Mouse (Mus musculus) CH12.LX (cell line): ENCODE data around the gene Cct6b. TPM values are rescaled to one million over a fixed set of nuclear protein-coding genes. Genes with fewer than 3 reads are reported as not detected.

Source experiments
- DNase-seq: peaks from one replicate; pipeline ENCODE4 v3.0.0-alpha.2; 2013; ENCODE audit errors: extremely low read depth
- H3K27ac ChIP-seq: 2 replicates; pipeline ENCODE4 v1.5.1; 2012; ENCODE audit warnings: low read depth, mild to moderate bottlenecking, control low read depth, moderate library complexity; ENCODE audit not compliant: insufficient read depth
- H3K27me3 ChIP-seq: replicated peaks from 2 replicates; pipeline ENCODE3; 2012; ENCODE audit warnings: inconsistent platforms
- H3K36me3 ChIP-seq, 2 experiments: replicated peaks in 1 of 2; 2 replicates each; pipeline versions ENCODE3 to v1.6.1; 2012; ENCODE audit warnings: inconsistent platforms in 1 of 2, low read length in 1 of 2, mild to moderate bottlenecking in 1 of 2, mixed read lengths in 1 of 2, moderate library complexity in 1 of 2; ENCODE audit not compliant: control insufficient read depth in 1 of 2, insufficient read depth in 1 of 2
- H3K4me1 ChIP-seq, 2 experiments: 2 replicates each; pipeline ENCODE4 v1.6.1; 2012; ENCODE audit warnings: inconsistent platforms in 1 of 2, moderate library complexity in 1 of 2; ENCODE audit not compliant: insufficient read depth in 2 of 2, control insufficient read depth in 1 of 2
- H3K4me2 ChIP-seq: 2 replicates; pipeline ENCODE4 v1.6.1; 2012; ENCODE audit warnings: low read depth, mild to moderate bottlenecking, control low read depth; ENCODE audit not compliant: poor library complexity, insufficient read depth, severe bottlenecking
- H3K4me3 ChIP-seq, 3 experiments: fragments of 150-350 bp in 1 of 3; sonication (generic) in 1 of 3; replicated peaks in 1 of 3; 2 replicates each; pipeline versions ENCODE3 to v1.5.1; 2011 to 2012; ENCODE audit warnings: low read depth in 2 of 3, low read length in 2 of 3, mild to moderate bottlenecking in 2 of 3, moderate library complexity in 2 of 3, control low read depth in 1 of 3, improper control_type of control experiment in 1 of 3, inconsistent platforms in 1 of 3, mixed read lengths in 1 of 3; ENCODE audit not compliant: poor library complexity in 1 of 3
- H3K79me2 ChIP-seq: replicated peaks from 2 replicates; pipeline ENCODE4 v1.6.1; 2012; ENCODE audit warnings: mild to moderate bottlenecking, moderate library complexity; ENCODE audit not compliant: control insufficient read depth, poor library complexity, insufficient read depth, severe bottlenecking; ENCODE audit errors: extremely low read depth
- H3K9ac ChIP-seq: 2 replicates; pipeline ENCODE4 v1.6.1; 2012; ENCODE audit warnings: low read depth, mild to moderate bottlenecking, control low read depth, moderate library complexity; ENCODE audit not compliant: insufficient read depth
- H3K9me3 ChIP-seq: replicated peaks from 2 replicates; pipeline ENCODE3; 2012; ENCODE audit warnings: low read length, inconsistent platforms, mixed read lengths
- BHLHE40 ChIP-seq: IDR thresholded peaks from 2 replicates; pipeline ENCODE4 v1.6.1; 2011; ENCODE audit warnings: mild to moderate bottlenecking, low read depth, low read length, improper control_type of control experiment
- CHD2 ChIP-seq: IDR thresholded peaks from 2 replicates; pipeline ENCODE4 v1.6.1; 2011; ENCODE audit warnings: low read length, improper control_type of control experiment
- CTCF ChIP-seq, 2 experiments: IDR thresholded peaks in 1 of 2; conservative IDR thresholded peaks in 1 of 2; 2 replicates each; pipeline ENCODE4 v1.5.1; 2011 to 2012; ENCODE audit warnings: low read depth in 2 of 2, low read length in 2 of 2, improper control_type of control experiment in 1 of 2, inconsistent platforms in 1 of 2, mild to moderate bottlenecking in 1 of 2, moderate library complexity in 1 of 2
- ELF1 ChIP-seq: IDR thresholded peaks from 2 replicates; pipeline ENCODE4 v1.6.1; 2014; ENCODE audit warnings: low read depth, mild to moderate bottlenecking, inconsistent platforms, low read length, improper control_type of control experiment
- EP300 ChIP-seq: IDR thresholded peaks from 2 replicates; pipeline ENCODE4 v1.6.1; 2011; ENCODE audit warnings: low read length, improper control_type of control experiment
- ETS1 ChIP-seq: conservative IDR thresholded peaks from 2 replicates; pipeline ENCODE4 v1.6.1; 2012; ENCODE audit warnings: low read depth, mild to moderate bottlenecking, inconsistent platforms, low read length, improper control_type of control experiment, moderate library complexity
- IRF4 ChIP-seq: IDR thresholded peaks from 2 replicates; pipeline ENCODE4 v1.6.1; 2014; ENCODE audit warnings: low read depth, mild to moderate bottlenecking, inconsistent platforms, low read length, improper control_type of control experiment
- JUN ChIP-seq: IDR thresholded peaks from 2 replicates; pipeline ENCODE4 v1.6.1; 2011; ENCODE audit warnings: low read depth, mild to moderate bottlenecking, low read length, improper control_type of control experiment, moderate library complexity; ENCODE audit not compliant: insufficient read depth
- MAFK ChIP-seq: IDR thresholded peaks from 2 replicates; pipeline ENCODE4 v1.6.1; 2011; ENCODE audit warnings: low read length, improper control_type of control experiment; ENCODE audit not compliant: insufficient replicate concordance
- MAZ ChIP-seq: IDR thresholded peaks from 2 replicates; pipeline ENCODE4 v1.6.1; 2012; ENCODE audit warnings: low read depth, mild to moderate bottlenecking, inconsistent platforms, low read length, improper control_type of control experiment, moderate library complexity
- MXI1 ChIP-seq: IDR thresholded peaks from 2 replicates; pipeline ENCODE4 v1.6.1; 2011; ENCODE audit warnings: mild to moderate bottlenecking, low read depth, low read length, improper control_type of control experiment
- MYC ChIP-seq: IDR thresholded peaks from 2 replicates; pipeline ENCODE4 v1.6.1; 2011; ENCODE audit warnings: low read depth, mild to moderate bottlenecking, improper control_type of control experiment, low read length
- POLR2AphosphoS2 ChIP-seq: IDR thresholded peaks from 2 replicates; pipeline ENCODE4 v1.6.1; 2011; ENCODE audit warnings: low read depth, low read length, improper control_type of control experiment
- RAD21 ChIP-seq: IDR thresholded peaks from 2 replicates; pipeline ENCODE4 v1.6.1; 2011; ENCODE audit warnings: low read depth, mild to moderate bottlenecking, low read length, improper control_type of control experiment, moderate library complexity
- SMC3 ChIP-seq: IDR thresholded peaks from 2 replicates; pipeline ENCODE4 v1.6.1; 2011; ENCODE audit warnings: low read depth, low read length, improper control_type of control experiment
- TBP ChIP-seq: conservative IDR thresholded peaks from 2 replicates; pipeline ENCODE4 v1.6.1; 2011; ENCODE audit warnings: low read depth, low read length, improper control_type of control experiment
- TCF12 ChIP-seq: IDR thresholded peaks from 2 replicates; pipeline ENCODE4 v1.6.1; 2014; ENCODE audit warnings: low read depth, mild to moderate bottlenecking, inconsistent platforms, low read length, improper control_type of control experiment
- UBTF ChIP-seq: IDR thresholded peaks from 2 replicates; pipeline ENCODE4 v1.6.1; 2012; ENCODE audit warnings: low read depth, mild to moderate bottlenecking, inconsistent platforms, low read length, improper control_type of control experiment, moderate library complexity
- USF2 ChIP-seq: conservative IDR thresholded peaks from 2 replicates; pipeline ENCODE4 v1.6.1; 2011; ENCODE audit warnings: low read depth, low read length, improper control_type of control experiment
- ZC3H11A ChIP-seq: IDR thresholded peaks from 2 replicates; pipeline ENCODE4 v1.6.1; 2012; ENCODE audit warnings: low read depth, mild to moderate bottlenecking, inconsistent platforms, low read length, improper control_type of control experiment
- ZKSCAN1 ChIP-seq: IDR thresholded peaks from 2 replicates; pipeline ENCODE4 v1.6.1; 2012; ENCODE audit warnings: low read depth, inconsistent platforms, low read length, improper control_type of control experiment, borderline replicate concordance
- ZNF384 ChIP-seq: IDR thresholded peaks from 2 replicates; pipeline ENCODE4 v1.6.1; 2012; ENCODE audit warnings: low read depth, low read length, improper control_type of control experiment, inconsistent platforms
- dilution Hi-C: fragments of 300-500 bp; cut with MboI; formaldehyde crosslinking; loops from 2 replicates; pipeline ENCODE4 v1.14.3; 2020; ENCODE audit warnings: low sequenced_read_pairs; ENCODE audit not compliant: extremely low pct_unique_long_range_greater_than_20kb, extremely low pct_ligation_motif_present
- in situ Hi-C: fragments of 300-500 bp; cut with MboI; formaldehyde crosslinking; loops from 3 replicates; pipeline ENCODE4 v1.14.3; 2019; ENCODE audit warnings: low sequenced_read_pairs, low pct_ligation_motif_present, low pct_unique_long_range_greater_than_20kb, mixed read lengths
- polyA plus RNA-seq: library from polyadenylated mRNA; unstranded; fragments of >175 nt; gene quantifications from 2 replicates; pipeline ENCODE4 v1.2.1, GENCODE M21; 2012; ENCODE audit warnings: low read depth; ENCODE audit not compliant: insufficient read length
- total RNA-seq, 2 experiments: library from RNA; depleted of rRNA; stranded (reverse); fragments of 300-350 nt in 1 of 2; fragments of >200 nt in 1 of 2; gene quantifications; 2 replicates each; pipeline ENCODE4 v1.2.3; 2012 to 2014

The Cct6b gene
- total and polyA plus RNA-seq, 3 experiments, result 0.24 to 0.64 (median 0.44) TPM

DNA sequence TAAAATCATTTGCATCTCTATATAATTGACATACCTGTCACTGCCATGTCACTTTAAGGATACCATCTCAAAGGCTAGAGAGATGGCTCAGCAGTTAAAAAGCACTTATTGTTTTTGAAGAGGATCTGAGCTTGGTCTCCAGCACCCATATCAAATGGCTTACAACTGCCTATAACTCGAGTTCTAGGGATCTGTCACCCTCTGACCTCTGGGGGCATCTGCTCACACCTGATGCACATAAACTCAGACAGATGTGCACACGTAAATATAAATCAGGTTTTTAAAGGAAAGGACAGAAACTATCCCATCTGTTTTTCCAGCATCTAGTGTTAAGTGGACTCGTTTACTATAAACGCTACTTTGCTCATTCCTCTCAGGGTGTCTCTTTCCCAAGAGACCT lies 860 bp downstream of the Cct6b start:
- Histone ChIP-seq H3K4me2 (peak overlapping the region; percentile 93), H3K36me3 (peaks cover under 1 to 14% of the 10 kb centered on the region in 2 experiments), H3K9me3 (peaks cover 6% of the 10 kb centered on the region), H3K9ac (peak overlapping the region; percentile 81), H3K27me3 (no peaks in the 10 kb centered on the region), H3K27ac (peak overlapping the region; percentile 95), H3K79me2 (peaks cover 29% of the 10 kb centered on the region), H3K4me1 (peaks cover 0 to 28% of the 10 kb centered on the region in 2 experiments; a peak in 2 of 4 replicates), H3K4me3 (peak overlapping the region; percentile 89 to 96 (median 91))
- in situ Hi-C loops (loop anchor here (25.0 kb wide), 1 partner anchor 424 kb away; the partner anchor contains the start of genes Slfn3 and Slfn4), dilution Hi-C loops (no loop called here)
- TF ChIP-seq POLR2AphosphoS2 (no peak), CHD2 (no peak), ZKSCAN1 (no peak), RAD21 (no peak), JUN (no peak), USF2 (no peak), MAFK (no peak), UBTF (no peak), ZNF384 (no peak), BHLHE40 (no peak), ELF1 (no peak), ZC3H11A (no peak), TCF12 (no peak), EP300 (no peak), MAZ (no peak), ETS1 (no peak)
- peak; percentile 31 for DNase-seq

DNA sequence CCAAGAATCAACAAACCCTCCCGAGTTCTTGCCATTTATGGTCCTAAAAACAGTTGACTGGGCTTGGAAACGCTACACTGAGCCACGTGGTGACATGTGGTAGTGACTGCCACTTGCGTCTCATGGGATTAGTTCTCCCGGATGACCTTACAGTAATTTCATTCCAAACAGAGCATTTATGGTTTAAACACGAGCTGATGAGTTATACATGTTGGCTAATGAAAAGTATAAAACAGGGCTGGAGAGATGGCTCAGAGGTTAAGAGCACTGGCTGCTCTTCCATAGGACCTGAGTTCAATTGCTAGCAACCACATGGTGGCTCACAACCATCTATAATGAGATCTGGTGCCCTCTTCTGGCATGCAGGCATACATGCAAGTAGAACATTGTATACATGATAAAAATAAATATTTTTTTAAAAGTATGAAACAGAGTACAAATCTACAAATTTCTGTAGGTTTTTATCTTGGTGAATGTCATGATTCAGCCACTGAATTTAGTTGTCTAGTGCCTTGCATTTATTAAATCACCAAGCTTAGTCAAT lies 1.8 kb downstream of the Cct6b start:
- no peak for DNase-seq
- Histone ChIP-seq H3K27ac (no peak overlapping the region), H3K4me1 (peaks cover 0 to 28% of the 10 kb centered on the region in 2 experiments; a peak in 2 of 4 replicates), H3K9me3 (peaks cover 6% of the 10 kb centered on the region), H3K4me2 (no peak overlapping the region), H3K27me3 (no peaks in the 10 kb centered on the region), H3K79me2 (peaks cover 29% of the 10 kb centered on the region), H3K4me3 (no peak overlapping the region), H3K36me3 (peaks cover 0 to 10% of the 10 kb centered on the region in 2 experiments), H3K9ac (no peak overlapping the region)
- TF ChIP-seq RAD21 (peak; percentile 14), ZC3H11A (no peak), CTCF (conservative IDR thresholded peaks at IDR 0.05 in 1 of 2, IDR thresholded peaks at IDR 0.05 in 1 of 2; ENCODE audit: low read depth in 2 of 2, low read length in 2 of 2) (peak; percentile 16 to 64; a peak in 3 of 4 replicates), MXI1 (no peak), POLR2AphosphoS2 (no peak), SMC3 (no peak), ZNF384 (no peak), MYC (no peak), TBP (no peak), IRF4 (no peak), EP300 (no peak), ETS1 (no peak)
- in situ Hi-C loops, result loop anchor here (25.0 kb wide), 1 partner anchor 425 kb away; the partner anchor contains the start of genes Slfn3 and Slfn4
- dilution Hi-C loops, result no loop called here
